Mouse (Mus musculus) regulatory T cell (primary cell): ENCODE measurements around the gene Hist1h2ak.

Source experiments
- in situ Hi-C: fragments of 300-600 bp; cut with MboI, MseI; formaldehyde crosslinking; loops from one replicate; pipeline ENCODE4 v1.15.1; 2025; ENCODE audit warnings: high pct_unique_total_duplicates

Hist1h2ak gene

DNA sequence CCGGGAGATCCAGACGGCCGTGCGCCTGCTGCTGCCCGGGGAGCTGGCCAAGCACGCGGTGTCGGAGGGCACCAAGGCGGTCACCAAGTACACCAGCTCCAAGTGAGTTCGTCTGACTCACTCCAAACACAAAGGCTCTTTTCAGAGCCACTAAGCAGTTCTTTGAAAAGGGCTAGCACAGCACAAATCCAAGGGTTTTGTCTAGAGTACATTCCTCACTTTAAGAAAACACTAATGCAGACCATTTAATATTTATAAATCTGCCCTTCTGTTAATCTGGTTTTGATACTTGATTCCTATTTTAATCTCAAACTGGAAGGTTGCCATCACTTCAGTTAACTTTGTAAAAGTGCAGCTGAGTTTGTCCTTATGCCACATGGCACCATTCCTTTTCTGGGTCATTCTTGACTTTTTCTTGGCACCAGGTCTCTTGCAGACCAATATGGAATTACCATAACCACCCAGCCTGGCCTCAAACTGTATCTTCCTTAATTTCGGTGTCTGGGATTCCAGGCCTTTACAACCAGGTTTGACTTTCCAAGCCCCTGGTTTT is 31.2 kb downstream of the Hist1h2ak start:
- in situ Hi-C loops, result loop anchor here (5.0 kb wide), 2 partner anchors 315 to 1850 kb away; partner anchors contain the start of genes Hist1h2ad, Hist1h2ae, Hist1h2ah and Hist1h2bf

DNA sequence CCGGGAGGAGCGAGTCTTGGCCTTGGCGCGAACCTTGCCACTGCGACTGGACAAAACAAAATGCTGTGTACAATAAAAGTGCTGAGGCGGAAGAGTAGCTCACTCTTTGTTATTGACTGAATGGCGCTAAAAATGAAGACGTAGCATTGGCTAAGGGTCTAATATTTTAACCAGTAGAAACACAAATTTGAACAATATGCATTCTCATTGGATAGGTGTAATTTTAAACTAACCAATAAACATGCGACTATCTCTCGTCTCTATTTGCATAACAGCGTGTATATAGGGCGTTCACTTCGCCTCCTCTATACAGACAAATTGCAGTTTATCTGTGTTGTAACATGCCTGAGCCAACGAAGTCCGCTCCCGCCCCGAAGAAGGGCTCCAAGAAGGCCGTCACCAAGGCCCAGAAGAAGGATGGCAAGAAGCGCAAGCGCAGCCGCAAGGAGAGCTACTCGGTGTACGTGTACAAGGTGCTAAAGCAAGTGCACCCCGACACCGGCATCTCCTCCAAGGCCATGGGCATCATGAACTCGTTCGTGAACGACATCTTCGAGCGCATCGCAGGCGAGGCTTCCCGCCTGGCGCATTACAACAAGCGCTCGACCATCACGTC is 31.8 kb downstream of the Hist1h2ak start, which contains the start of gene Hist1h2bm:
Hist1h2bm (plus strand) TSS at position 288 of the 616 bp plus-strand sequence.
- in situ Hi-C loops, result loop anchor here (5.0 kb wide), 2 partner anchors 315 to 1850 kb away; partner anchors contain the start of genes Hist1h2ad, Hist1h2ae, Hist1h2ah and Hist1h2bf

- in situ Hi-C loops, result loop anchor here (5.0 kb wide), 2 partner anchors 316 to 1851 kb away; partner anchors contain the start of genes Hist1h2ad, Hist1h2ae, Hist1h2ah and Hist1h2bf
Observed at GRCm38 (mm10) chr13:21721107-21721756, 32.4 kb downstream of the Hist1h2ak start.

GRCm38 (mm10) chr13:21718381-21719080 is 35.1 kb downstream of the Hist1h2ak start:
- in situ Hi-C loops, result loop anchor here (5.0 to 10.0 kb wide), 4 partner anchors 34 to 1964 kb away; partner anchors contain the start of genes Abt1, Hist1h2ac, Hist1h2ak and Hist1h2bc

- in situ Hi-C loops, result loop anchor here (5.0 to 10.0 kb wide), 4 partner anchors 35 to 1965 kb away; partner anchors contain the start of genes Abt1, Hist1h2ac, Hist1h2ak and Hist1h2bc
Observed at GRCm38 (mm10) chr13:21717397-21718357, 36.0 kb downstream of the Hist1h2ak start, which contains the start of gene Hist1h3h. Gene Hist1h3h (plus strand): TSS chr13:21717659.

- in situ Hi-C loops, result loop anchor here (5.0 to 10.0 kb wide), 4 partner anchors 36 to 1966 kb away; partner anchors contain the start of genes Abt1, Hist1h2ac, Hist1h2ak and Hist1h2bc
Observed at GRCm38 (mm10) chr13:21716540-21717391, 36.9 kb downstream of the Hist1h2ak start.

- in situ Hi-C loops, result loop anchor here (5.0 to 10.0 kb wide), 4 partner anchors 36 to 1966 kb away; partner anchors contain the start of genes Abt1, Hist1h2ac, Hist1h2ak and Hist1h2bc
Observed at GRCm38 (mm10) chr13:21715864-21716539, 37.6 kb downstream of the Hist1h2ak start, which contains the start of the genes Hist1h2bl and Hist1h2ai. Gene Hist1h2bl (minus strand): TSS chr13:21716143. Gene Hist1h2ai (plus strand): TSS chr13:21716422.

DNA sequence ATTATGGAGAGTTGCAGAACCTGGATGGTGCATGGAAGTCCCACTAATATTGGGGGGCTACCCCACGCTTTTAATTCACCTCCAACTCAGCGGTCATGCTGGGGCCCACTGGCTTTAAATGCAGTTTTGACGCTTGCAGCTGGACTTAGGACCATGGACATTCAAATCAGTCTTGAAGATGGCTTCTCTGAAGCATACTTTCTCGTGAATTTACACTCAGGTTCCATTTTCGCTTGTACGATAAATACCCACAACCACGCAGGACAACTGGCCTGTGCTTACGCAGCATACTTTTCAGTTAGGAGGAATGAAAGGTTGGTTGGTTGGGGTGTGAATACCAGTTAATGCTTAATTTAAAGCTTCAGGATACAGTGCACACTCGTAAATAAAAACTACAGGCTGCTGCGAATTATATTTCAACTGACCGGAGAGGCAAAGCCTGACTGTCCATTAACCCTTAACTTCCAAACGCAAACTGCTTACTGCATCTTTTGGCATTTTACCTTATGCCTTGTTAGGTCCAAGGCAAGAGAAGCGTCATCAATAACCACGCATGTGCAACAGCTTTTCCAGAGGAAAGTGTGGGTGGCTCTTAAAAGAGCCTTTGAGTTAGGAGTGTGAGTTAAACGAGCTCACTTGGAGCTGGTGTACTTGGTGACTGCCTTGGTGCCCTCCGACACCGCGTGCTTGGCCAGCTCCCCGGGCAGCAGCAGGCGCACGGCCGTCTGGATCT is 38.3 kb downstream of the Hist1h2ak start:
- in situ Hi-C loops, result loop anchor here (5.0 to 10.0 kb wide), 4 partner anchors 37 to 1967 kb away; partner anchors contain the start of genes Abt1, Hist1h2ac, Hist1h2ak and Hist1h2bc

DNA sequence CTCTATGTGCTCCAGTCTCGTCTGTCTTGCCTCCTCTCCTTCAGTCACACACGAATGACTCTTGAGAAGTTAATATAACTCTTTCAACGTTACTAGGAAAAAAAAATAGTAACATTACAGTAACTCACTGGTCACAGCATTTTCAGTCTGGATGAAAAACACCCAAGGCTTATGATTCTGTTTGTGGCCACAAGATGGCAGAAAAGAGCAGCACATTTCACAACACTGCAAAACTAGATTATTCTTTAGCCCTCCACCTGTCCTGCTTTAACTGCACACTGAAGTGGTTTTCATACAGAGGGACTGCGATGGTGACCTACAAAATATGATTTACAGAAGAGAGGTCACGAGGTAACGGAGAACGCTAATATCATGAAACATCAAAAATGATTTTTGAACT is 38.9 kb downstream of the Hist1h2ak start:
- in situ Hi-C loops, result loop anchor here (5.0 to 10.0 kb wide), 5 partner anchors 38 to 1968 kb away; partner anchors contain the start of genes Abt1, Hist1h2ac, Hist1h2af and Hist1h2ak

GRCm38 (mm10) chr13:21711698-21712097 is 41.9 kb downstream of the Hist1h2ak start:
- in situ Hi-C loops, result loop anchor here (5.0 to 10.0 kb wide), 3 partner anchors 547 to 1821 kb away; partner anchors contain the start of genes Abt1, Hist1h2af and Hist1h4h

DNA sequence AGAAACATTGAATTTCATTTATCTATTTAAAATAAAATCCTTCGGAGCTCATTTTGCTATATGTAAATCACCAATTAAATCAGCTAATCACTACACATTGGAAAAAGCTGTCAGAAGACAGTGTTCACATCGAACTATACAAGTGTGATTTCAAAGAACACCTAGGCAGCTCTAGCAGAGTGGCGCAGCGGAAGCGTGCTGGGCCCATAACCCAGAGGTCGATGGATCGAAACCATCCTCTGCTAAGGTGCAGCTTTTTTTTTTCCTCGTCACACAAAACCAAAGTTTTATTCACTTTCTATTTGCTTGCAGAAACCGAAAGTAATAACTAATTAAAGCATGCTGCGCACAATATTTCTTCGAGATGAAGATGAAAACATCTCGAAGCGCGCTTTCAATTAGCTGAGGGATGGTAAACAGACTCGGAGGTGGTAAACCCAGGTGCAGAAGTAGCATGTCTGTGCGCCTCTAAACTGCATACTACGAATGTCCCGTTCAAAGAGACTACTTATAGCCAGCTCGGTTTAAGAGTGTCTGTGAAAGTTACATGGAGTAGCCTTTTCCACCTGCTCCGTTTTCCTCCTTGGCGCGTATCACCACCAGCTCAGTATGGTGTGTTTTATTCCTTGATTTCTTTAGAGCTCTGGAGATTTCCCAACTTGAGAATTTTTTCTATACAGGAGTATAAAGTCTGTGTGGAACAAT is 42.7 kb downstream of the Hist1h2ak start:
- in situ Hi-C loops, result loop anchor here (5.0 to 10.0 kb wide), 3 partner anchors 546 to 1821 kb away; partner anchors contain the start of genes Abt1, Hist1h2af and Hist1h4h

- in situ Hi-C loops, result loop anchor here (5.0 to 10.0 kb wide), 3 partner anchors 545 to 1822 kb away; partner anchors contain the start of genes Abt1, Hist1h2af and Hist1h4h
Observed at GRCm38 (mm10) chr13:21710031-21710711, 43.5 kb downstream of the Hist1h2ak start.

DNA sequence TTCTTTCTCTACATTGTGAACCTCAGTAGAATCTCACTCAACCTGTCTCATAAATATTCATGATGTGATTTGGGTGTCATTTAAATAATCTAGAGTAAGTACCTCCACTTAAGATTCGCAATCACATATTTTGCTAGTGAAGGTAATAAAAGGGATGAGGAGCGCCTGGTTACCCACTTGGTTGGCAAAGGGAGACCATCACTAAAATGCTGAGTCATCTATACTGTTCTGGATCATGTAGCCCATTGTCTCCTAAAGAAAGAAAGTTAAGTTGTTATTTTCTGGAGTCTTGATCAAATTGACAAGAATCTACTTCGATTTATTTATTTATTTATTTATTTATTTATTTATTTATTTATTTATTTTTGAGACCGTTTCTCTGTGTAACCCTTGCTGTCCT is 47.0 kb downstream of the Hist1h2ak start:
- in situ Hi-C loops, result loop anchor here (10.0 kb wide), 1 partner anchor 502 kb away; no protein-coding TSS in a partner anchor
